Mouse (Mus musculus) brain, embryonic 14.5 days (tissue): Measurements from ENCODE around the gene B4galnt4. TPM values are rescaled to one million over a fixed set of nuclear protein-coding genes. Genes with fewer than 3 reads are reported as not detected.
A peak's percentile ranks its signal among the peaks of the same experiment; 100 is the strongest.

Experiments used
- DNase-seq: peaks from one replicate; pipeline ENCODE4 v3.0.0-alpha.2; 2011; ENCODE audit warnings: low read depth
- CTCF ChIP-seq: fragments of 200-500 bp; IDR thresholded peaks from 2 replicates; pipeline ENCODE4 v1.5.1; 2012; ENCODE audit warnings: inconsistent platforms, mild to moderate bottlenecking, moderate library complexity, borderline replicate concordance; ENCODE audit not compliant: insufficient read depth, insufficient read length; ENCODE audit errors: extremely low read depth
- POLR2A ChIP-seq: fragments of 200-500 bp; IDR thresholded peaks from 2 replicates; pipeline ENCODE4 v1.6.1; 2012; ENCODE audit warnings: mild to moderate bottlenecking, inconsistent platforms, borderline replicate concordance; ENCODE audit not compliant: poor library complexity, insufficient read depth, insufficient read length, severe bottlenecking; ENCODE audit errors: extremely low read depth
- polyA plus RNA-seq: library from polyadenylated mRNA; depleted of rRNA; stranded (reverse); fragments of >200 nt; gene quantifications from 2 replicates; pipeline ENCODE4 v1.2.3, GENCODE M21; 2012

The B4galnt4 gene
- polyA plus RNA-seq, 1 experiment: 151 TPM

- TF ChIP-seq CTCF (no peak), POLR2A (no peak)
- no peak for DNase-seq
Observed at GRCm38 (mm10) chr7:141059929-141060328, 975 bp upstream of the B4galnt4 start.

GRCm38 (mm10) chr7:141061269-141061692, 377 bp downstream of the B4galnt4 start:
- TF ChIP-seq POLR2A: no peak
- no peak for TF ChIP-seq CTCF
- no peak for DNase-seq

- no peak for DNase-seq
- TF ChIP-seq CTCF (no peak), POLR2A (no peak)
Observed at GRCm38 (mm10) chr7:141062525-141062924, 1.6 kb downstream of the B4galnt4 start.

GRCm38 (mm10) chr7:141063353-141063752, 2.4 kb downstream of the B4galnt4 start:
- TF ChIP-seq CTCF (no peak), POLR2A (no peak)
- no peak for DNase-seq

- no peak for TF ChIP-seq POLR2A
- DNase-seq: no peak
Observed at GRCm38 (mm10) chr7:141064175-141064574, 3.3 kb downstream of the B4galnt4 start.

GRCm38 (mm10) chr7:141064576-141064975, 3.7 kb downstream of the B4galnt4 start:
- DNase-seq: no peak
- TF ChIP-seq CTCF (no peak), POLR2A (no peak)

GRCm38 (mm10) chr7:141068351-141068750, 7.4 kb downstream of the B4galnt4 start:
- TF ChIP-seq CTCF (no peak), POLR2A (no peak)
- DNase-seq: no peak

- peak; percentile 92 for DNase-seq
- TF ChIP-seq POLR2A (no peak), CTCF (peak; percentile 77; the same call in 1 of the 2 replicates)
Observed at GRCm38 (mm10) chr7:141070058-141070862, 9.4 kb downstream of the B4galnt4 start.

GRCm38 (mm10) chr7:141072017-141072745, 11.3 kb downstream of the B4galnt4 start:
- DNase-seq: no peak
- TF ChIP-seq CTCF: peak; percentile 43; the same call in 1 of the 2 replicates
- TF ChIP-seq POLR2A: no peak

- DNase-seq: no peak
- TF ChIP-seq POLR2A: no peak
- no peak for TF ChIP-seq CTCF
Observed at GRCm38 (mm10) chr7:141073782-141074181, 12.9 kb downstream of the B4galnt4 start.

- TF ChIP-seq POLR2A (no peak), CTCF (no peak)
- DNase-seq: no peak
Observed at GRCm38 (mm10) chr7:141077841-141078240, 16.9 kb downstream of the B4galnt4 start, which contains the start of gene Pkp3. Pkp3 (plus strand) TSS chr7:141078218.
